Mouse (Mus musculus) testis, adult 2 months (tissue): ENCODE results near the gene Dnase2b.

Experiments used
- CTCF ChIP-seq: fragments of 200-500 bp; IDR thresholded peaks from 2 replicates; pipeline ENCODE4 v1.5.1; 2012; ENCODE audit warnings: low read depth, mild to moderate bottlenecking, inconsistent platforms, low read length, moderate library complexity; ENCODE audit not compliant: control insufficient read depth, insufficient read depth, insufficient replicate concordance
- POLR2A ChIP-seq: fragments of 200-500 bp; IDR thresholded peaks from 2 replicates; pipeline ENCODE4 v1.6.1; 2012; ENCODE audit warnings: low read depth, mild to moderate bottlenecking, inconsistent platforms, low read length, moderate library complexity; ENCODE audit not compliant: control insufficient read depth

DNA sequence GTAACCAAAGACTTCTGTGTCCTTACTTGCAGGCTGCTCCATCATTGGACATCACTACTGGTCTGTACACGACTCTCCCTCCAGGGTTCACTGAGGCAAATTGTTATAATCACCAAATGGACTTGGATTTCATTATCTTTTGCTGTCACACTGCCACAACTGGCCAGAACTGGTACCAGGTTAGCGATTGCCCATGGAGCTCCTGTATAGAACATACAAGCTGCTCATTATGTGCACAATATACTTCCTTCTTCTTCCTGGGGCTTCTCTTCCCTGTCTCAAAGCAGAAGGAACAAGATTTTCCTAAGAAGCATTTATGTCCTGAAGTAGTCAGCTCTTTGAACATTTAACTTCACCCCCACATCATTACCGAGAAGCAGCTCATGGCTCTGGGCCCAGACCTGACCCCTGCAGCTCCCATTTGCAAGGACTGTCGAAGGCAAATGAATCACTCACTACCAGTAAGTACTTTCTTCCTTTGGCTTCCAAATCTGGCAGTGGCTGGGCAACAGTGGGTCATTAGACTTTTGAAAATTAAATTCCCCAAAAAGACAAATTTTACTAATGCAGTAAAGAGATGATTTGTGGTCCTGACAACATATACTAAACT is 26.5 kb upstream of the Dnase2b start:
- TF ChIP-seq CTCF (no peak), POLR2A (no peak)
